Mouse (Mus musculus): ENCODE measurements around the gene Paqr7.

The Paqr7 gene

GRCm38 (mm10) chr4:134542726-134543125, 46.2 kb downstream of the Paqr7 start:
- no peak for DNase-seq

- DNase-seq = peak; percentile 78 to 96
Measured at GRCm38 (mm10) chr4:134543261-134543660, 46.8 kb downstream of the Paqr7 start.

DNA sequence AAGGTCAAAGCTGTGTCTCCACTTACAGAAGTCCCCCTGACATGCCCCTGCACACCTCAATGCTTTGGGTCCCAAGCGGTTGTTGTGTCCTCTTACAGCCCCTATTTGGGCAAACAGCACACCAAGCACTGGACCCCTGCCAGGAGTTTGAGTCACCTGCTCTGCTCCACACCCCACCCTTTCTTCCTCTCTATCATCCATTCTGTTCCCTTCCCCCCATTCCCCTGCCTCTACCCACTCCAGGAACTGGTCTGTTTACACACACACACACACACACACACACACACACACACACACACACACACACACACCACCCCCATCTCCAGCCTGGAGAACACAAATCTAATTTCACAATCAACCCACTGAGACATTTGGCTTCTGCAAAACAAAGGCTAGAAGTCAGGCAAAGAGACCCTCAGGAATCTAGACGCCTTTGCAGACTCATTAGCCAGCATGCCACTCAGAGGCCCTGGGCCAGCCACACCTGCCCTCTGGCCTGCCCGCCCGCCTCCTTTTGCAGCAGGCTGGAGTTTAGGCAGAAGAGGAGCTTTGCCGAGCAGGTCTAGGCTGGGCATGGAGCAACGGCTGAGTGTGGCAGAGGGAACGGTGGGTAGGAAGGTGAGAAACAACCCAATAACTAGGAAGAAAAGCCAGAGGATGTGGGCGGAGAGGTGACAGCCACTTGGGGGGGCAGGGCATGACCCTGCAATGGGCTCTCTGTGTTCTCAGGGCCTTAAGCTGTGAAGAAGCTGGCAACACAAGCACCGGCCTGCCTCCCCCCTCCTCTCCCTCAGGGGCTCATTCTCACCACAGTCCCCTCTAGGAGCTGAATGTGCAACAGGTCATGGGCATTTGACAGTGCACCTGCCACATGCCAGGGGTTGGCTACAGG, 50.6 kb downstream of the Paqr7 start:
- no peak for DNase-seq

- no peak for DNase-seq
Measured at GRCm38 (mm10) chr4:134548169-134548938, 51.9 kb downstream of the Paqr7 start.

DNA sequence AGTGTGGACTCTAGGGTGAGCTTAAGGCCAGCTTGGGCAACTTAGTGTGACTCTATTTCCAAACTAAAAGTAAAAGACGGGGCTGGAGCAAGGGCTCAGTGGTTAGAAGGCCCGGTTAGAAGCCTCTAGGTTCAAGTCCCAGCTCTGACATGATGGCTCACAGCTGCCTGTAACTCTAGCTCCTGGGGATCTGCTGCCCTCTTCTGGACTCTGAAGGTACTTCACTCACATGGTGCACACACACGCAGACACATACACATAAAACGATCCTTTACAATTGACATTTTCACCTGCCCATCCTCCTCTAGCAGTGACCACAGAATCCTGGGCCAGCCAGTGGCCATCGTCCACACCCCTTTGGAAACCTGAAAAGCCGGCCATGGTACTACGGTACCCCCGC, 53.4 kb downstream of the Paqr7 start:
- no peak for DNase-seq

- peak; percentile 23 to 40 for DNase-seq
Measured at GRCm38 (mm10) chr4:134551494-134552316, 55.2 kb downstream of the Paqr7 start, which contains the start of gene Selenon. Gene Selenon, minus strand, starts transcription at chr4:134552166.

DNA sequence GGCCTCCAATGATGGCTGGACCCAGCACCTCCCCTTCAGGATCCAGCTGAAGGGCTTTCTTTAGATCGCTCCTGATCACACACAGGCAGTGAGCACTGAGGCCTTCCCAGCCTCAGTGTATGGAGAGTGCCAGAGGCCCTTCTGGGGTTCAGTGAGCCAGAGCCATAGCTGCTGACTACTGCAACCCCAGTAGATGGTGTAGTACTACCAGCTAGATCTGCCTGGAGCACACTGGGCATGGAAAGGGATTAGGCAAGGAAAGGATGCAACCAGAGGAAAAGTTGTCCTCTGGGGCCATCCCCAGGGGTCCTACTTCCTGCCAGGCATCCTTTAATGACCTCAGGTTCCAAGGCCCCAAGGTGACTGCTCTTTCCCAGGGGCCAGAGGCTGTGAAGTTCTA, 57.1 kb downstream of the Paqr7 start:
- no peak for DNase-seq

GRCm38 (mm10) chr4:134555956-134556580, 59.6 kb downstream of the Paqr7 start:
- no peak for DNase-seq

GRCm38 (mm10) chr4:134557626-134558249, 61.2 kb downstream of the Paqr7 start:
- peak in 1 of 2 experiments; percentile 42 for DNase-seq

GRCm38 (mm10) chr4:134558570-134559113, 62.1 kb downstream of the Paqr7 start:
- DNase-seq = no peak

DNA sequence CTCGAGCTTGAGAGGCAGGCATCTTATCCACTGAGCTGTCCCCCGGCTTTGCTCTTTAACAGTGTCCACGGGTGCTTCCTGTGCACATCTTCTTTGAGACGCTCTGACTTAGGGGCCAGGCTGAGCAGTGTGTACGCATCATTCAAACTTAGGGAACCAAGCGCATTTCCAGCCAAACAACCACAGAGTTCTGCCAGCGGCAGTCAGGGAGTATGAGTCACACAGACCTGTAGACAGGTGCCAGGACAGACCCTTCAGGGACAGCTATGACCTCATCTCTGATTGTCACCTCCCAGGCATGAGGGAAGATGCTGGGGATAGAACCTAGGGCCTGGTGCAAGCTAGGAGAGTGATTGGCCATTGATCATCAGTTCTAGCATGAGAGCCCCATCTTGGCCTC, 62.7 kb downstream of the Paqr7 start:
- DNase-seq = no peak

Data from spleen, adult 18-20 months (tissue).